Mouse (Mus musculus) stomach, embryonic 16.5 days (tissue): ENCODE results near the gene Usp30. TPM values are rescaled to one million over a fixed set of nuclear protein-coding genes. Genes with fewer than 3 reads are reported as not detected.

Experiments
- ATAC-seq: fragments of 200-750 bp; cut with Nextera tagmentation; 2 replicates; pipeline ENCODE4 v1.8.0; 2017; ENCODE audit warnings: moderate number of reproducible peaks, moderate TSS enrichment; ENCODE audit not compliant: insufficient read depth, low FRiP score
- H3K27ac ChIP-seq: fragments of 300-500 bp; sonication (generic); 2 replicates; pipeline ENCODE4 v1.5.1; 2014; ENCODE audit warnings: low read length
- H3K27me3 ChIP-seq: fragments of 300-500 bp; sonication (generic); 2 replicates; pipeline ENCODE4 v1.6.1; 2014; ENCODE audit warnings: low read length, control low read depth, mixed read lengths; ENCODE audit not compliant: control insufficient read depth, insufficient read depth
- H3K36me3 ChIP-seq: fragments of 300-500 bp; sonication (generic); 2 replicates; pipeline ENCODE4 v1.6.1; 2014; ENCODE audit warnings: low read length; ENCODE audit not compliant: control insufficient read depth, insufficient read depth
- H3K4me1 ChIP-seq: fragments of 300-500 bp; sonication (generic); 2 replicates; pipeline ENCODE4 v1.6.1; 2014; ENCODE audit warnings: low read length, control low read depth, mixed read lengths; ENCODE audit not compliant: control insufficient read depth, insufficient read depth
- H3K4me2 ChIP-seq: fragments of 300-500 bp; sonication (generic); 2 replicates; pipeline ENCODE4 v1.6.1; 2014; ENCODE audit warnings: low read depth, low read length, mixed read lengths
- H3K4me3 ChIP-seq: fragments of 300-500 bp; sonication (generic); replicated peaks from 2 replicates; pipeline ENCODE4 v1.5.1; 2014; ENCODE audit warnings: mild to moderate bottlenecking, low read length
- H3K9ac ChIP-seq: fragments of 300-500 bp; sonication (generic); 2 replicates; pipeline ENCODE4 v1.6.1; 2014; ENCODE audit warnings: low read length
- H3K9me3 ChIP-seq: fragments of 300-500 bp; sonication (generic); replicated peaks from 2 replicates; pipeline ENCODE4 v1.6.1; 2016; ENCODE audit warnings: low read length, control low read depth; ENCODE audit not compliant: control insufficient read depth
- WGBS: fragments of 180-500 bp; shearing (Covaris S2); extraction: QIAGEN DNeasy Blood & Tissue Kit; methylation state at CpG from one replicate; pipeline ENCODE4 v1.1.7; 2014; 5-methylcytosine and 5-hydroxymethylcytosine counted together
- polyA plus RNA-seq: library from polyadenylated mRNA; unstranded; fragments of >200 nt; fragmentation: Nextera tagmentation; extraction: Ambion mirVana; gene quantifications from 2 replicates; pipeline ENCODE4 v1.2.1, GENCODE M21; 2015

Gene Usp30
- polyA plus RNA-seq, 1 experiment from 2014 or later: 11.0 TPM

- Histone ChIP-seq H3K9ac (no peak overlapping the region), H3K27ac (no peak overlapping the region), H3K36me3 (no peaks in the 10 kb centered on the region), H3K9me3 (0 out of 2 replicates have a peak, but pooled peaks cover 3% of the 10 kb centered on the region), H3K4me1 (no peaks in the 10 kb centered on the region), H3K27me3 (no peaks in the 10 kb centered on the region), H3K4me2 (no peak overlapping the region), H3K4me3 (no peak overlapping the region)
- no peak for ATAC-seq
- 75% methylated on average over 5 of the region's 5 CpGs for WGBS
These were observed 89.5 kb downstream of the Usp30 start for GRCm38 (mm10) chr5:114154765-114155164.

GRCm38 (mm10) chr5:114155168-114155933, 90.1 kb downstream of the Usp30 start:
- H3K4me2 ChIP-seq: no peak overlapping the region
- H3K9me3 ChIP-seq: 0 out of 2 replicates have a peak, but pooled peaks cover 3% of the 10 kb centered on the region
- H3K9ac ChIP-seq: no peak overlapping the region
- WGBS: 51% methylated on average over 9 of the region's 9 CpGs
- H3K27ac ChIP-seq: no peak overlapping the region
- no peaks in the 10 kb centered on the region for H3K27me3 ChIP-seq
- H3K36me3 ChIP-seq: no peaks in the 10 kb centered on the region
- H3K4me1 ChIP-seq: no peaks in the 10 kb centered on the region
- ATAC-seq: peak; percentile 64
- no peak overlapping the region for H3K4me3 ChIP-seq

GRCm38 (mm10) chr5:114157236-114157635, 92.0 kb downstream of the Usp30 start:
- Histone ChIP-seq H3K4me1 (no peaks in the 10 kb centered on the region), H3K27ac (no peak overlapping the region), H3K4me2 (no peak overlapping the region), H3K36me3 (no peaks in the 10 kb centered on the region), H3K4me3 (no peak overlapping the region), H3K27me3 (no peaks in the 10 kb centered on the region), H3K9ac (no peak overlapping the region), H3K9me3 (0 out of 2 replicates have a peak, but pooled peaks cover 3% of the 10 kb centered on the region)
- ATAC-seq: no peak
- WGBS: 52% methylated on average over 7 of the region's 7 CpGs

- H3K9me3 ChIP-seq: no peaks in the 10 kb centered on the region
These were observed 96.2 kb downstream of the Usp30 start for GRCm38 (mm10) chr5:114161424-114161823.

GRCm38 (mm10) chr5:114162106-114162815, 97.0 kb downstream of the Usp30 start:
- ATAC-seq: no peak
- Histone ChIP-seq H3K4me2 (no peak overlapping the region), H3K9me3 (no peaks in the 10 kb centered on the region), H3K4me3 (no peak overlapping the region), H3K27ac (no peak overlapping the region), H3K4me1 (no peaks in the 10 kb centered on the region), H3K36me3 (no peaks in the 10 kb centered on the region), H3K9ac (no peak overlapping the region), H3K27me3 (no peaks in the 10 kb centered on the region)
- WGBS: 43% methylated on average over 12 of the region's 12 CpGs

More at GRCm38 (mm10) chr5:114161424-114161823, 96.2 kb downstream of the Usp30 start:
- ATAC-seq: no peak
- no peak overlapping the region for H3K4me3 ChIP-seq
- H3K27ac ChIP-seq: no peak overlapping the region
- 81% methylated on average over 6 of the region's 6 CpGs for WGBS
- no peak overlapping the region for H3K9ac ChIP-seq
- no peaks in the 10 kb centered on the region for H3K4me1 ChIP-seq
- H3K27me3 ChIP-seq: no peaks in the 10 kb centered on the region
- no peaks in the 10 kb centered on the region for H3K36me3 ChIP-seq
- H3K4me2 ChIP-seq: no peak overlapping the region

- H3K4me3 ChIP-seq: no peak overlapping the region
- H3K36me3 ChIP-seq: no peaks in the 10 kb centered on the region
- no peak for ATAC-seq
- 51% methylated on average over 6 of the region's 6 CpGs for WGBS
- H3K27ac ChIP-seq: no peak overlapping the region
- no peaks in the 10 kb centered on the region for H3K4me1 ChIP-seq
- H3K9ac ChIP-seq: no peak overlapping the region
- no peak overlapping the region for H3K4me2 ChIP-seq
- H3K27me3 ChIP-seq: no peaks in the 10 kb centered on the region
- H3K9me3 ChIP-seq: no peaks in the 10 kb centered on the region
These were observed 97.9 kb downstream of the Usp30 start for GRCm38 (mm10) chr5:114163117-114163696.

- H3K4me2 ChIP-seq: no peak overlapping the region
These were observed 105.1 kb downstream of the Usp30 start for GRCm38 (mm10) chr5:114170345-114170744.

GRCm38 (mm10) chr5:114172936-114173335, 107.7 kb downstream of the Usp30 start:
- H3K36me3 ChIP-seq: no peaks in the 10 kb centered on the region
- no peak for ATAC-seq
- WGBS: 80% methylated on average over 3 of the region's 3 CpGs
- H3K4me2 ChIP-seq: no peak overlapping the region
- H3K9ac ChIP-seq: no peak overlapping the region
- H3K4me3 ChIP-seq: no peak overlapping the region
- no peaks in the 10 kb centered on the region for H3K27me3 ChIP-seq
- H3K9me3 ChIP-seq: no peaks in the 10 kb centered on the region
- peaks cover 7% of the 10 kb centered on the region for H3K4me1 ChIP-seq
- no peak overlapping the region for H3K27ac ChIP-seq

More at GRCm38 (mm10) chr5:114170345-114170744, 105.1 kb downstream of the Usp30 start:
- Histone ChIP-seq H3K27ac (no peak overlapping the region), H3K9me3 (no peaks in the 10 kb centered on the region), H3K4me1 (peaks cover 3% of the 10 kb centered on the region), H3K9ac (no peak overlapping the region), H3K4me3 (no peak overlapping the region), H3K36me3 (no peaks in the 10 kb centered on the region), H3K27me3 (no peaks in the 10 kb centered on the region)
- ATAC-seq: no peak
- 77% methylated on average over 7 of the region's 7 CpGs for WGBS

- Histone ChIP-seq H3K9ac (no peak overlapping the region), H3K27me3 (no peaks in the 10 kb centered on the region), H3K36me3 (no peaks in the 10 kb centered on the region), H3K9me3 (no peaks in the 10 kb centered on the region), H3K27ac (no peak overlapping the region), H3K4me3 (no peak overlapping the region), H3K4me1 (peaks cover 7% of the 10 kb centered on the region), H3K4me2 (no peak overlapping the region)
- WGBS: 73% methylated on average over 7 of the region's 7 CpGs
- ATAC-seq: no peak
These were observed 108.2 kb downstream of the Usp30 start for GRCm38 (mm10) chr5:114173458-114173857.
